ENCODE assay signal across 8 mouse cellular contexts in the genomic region with DNA sequence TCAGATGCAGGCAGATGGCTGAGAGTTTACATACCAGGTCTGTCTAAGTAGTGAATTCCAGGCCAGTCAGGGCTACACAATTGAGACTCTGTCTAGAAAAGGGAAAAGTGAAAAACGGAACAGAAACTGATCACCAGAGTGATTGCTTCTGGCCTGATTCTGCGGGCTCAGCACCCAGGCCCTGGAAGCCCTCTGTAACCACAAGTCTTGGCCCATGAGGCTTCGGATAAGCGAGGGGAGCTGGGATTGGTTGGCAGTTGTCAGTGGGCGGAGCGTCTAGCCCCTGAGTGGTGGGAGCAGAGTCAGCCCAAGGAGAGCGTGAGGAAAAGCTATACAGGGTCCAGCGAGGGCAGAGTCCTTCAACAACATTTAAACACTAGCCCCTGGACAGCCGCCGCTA. TPM values are rescaled to one million over a fixed set of nuclear protein-coding genes. Genes with fewer than 3 reads are reported as not detected.
DNase-seq lines count a peak whose midpoint lies in the region; ATAC-seq lines count a peak whose summit lies in the region.

No protein-coding gene starts in this region.

- H3K9me3 ChIP-seq in kidney, embryonic 14.5 days (ENCODE audit: control insufficient read depth, low read length) = no peaks in the 10 kb centered on the region
- H3K9me3 ChIP-seq in limb, embryonic 10.5 days (replicated peaks) = no peaks in the 10 kb centered on the region
- H3K9me3 ChIP-seq in midbrain, embryonic 16.5 days (replicated peaks; ENCODE audit: control insufficient read depth, low read length, poor library complexity, severe bottlenecking) = no peaks in the 10 kb centered on the region

- ATAC-seq in kidney, embryonic 14.5 days (ENCODE audit: low FRiP score, low TSS enrichment) = 0 out of 2 replicates have a peak, but pooled peaks have one; percentile 73
- peak; percentile 51; the same call in 1 of the 2 replicates for ATAC-seq in midbrain, embryonic 16.5 days

- no peaks in the 10 kb centered on the region for H3K36me3 ChIP-seq in kidney, embryonic 14.5 days (ENCODE audit: control insufficient read depth, insufficient read depth, low read length)
- H3K36me3 ChIP-seq in limb, embryonic 10.5 days = no peaks in the 10 kb centered on the region
- H3K36me3 ChIP-seq in midbrain, embryonic 16.5 days (ENCODE audit: control insufficient read depth, insufficient read depth, low read length) = no peaks in the 10 kb centered on the region

- no peak overlapping the region for H3K4me3 ChIP-seq in kidney, embryonic 14.5 days (ENCODE audit: low read length)
- peak overlapping the region; percentile 15 for H3K4me3 ChIP-seq in limb, embryonic 10.5 days
- H3K4me3 ChIP-seq in midbrain, embryonic 16.5 days (ENCODE audit: low read depth, low read length) = no peak overlapping the region

- no peak for DNase-seq in kidney, adult 11 months
- peak; percentile 55 for DNase-seq in brain, adult 2 months (ENCODE audit: low read depth, low spot score)
- peak; percentile 59 for DNase-seq in limb, embryonic 10.5 days (ENCODE audit: low spot score)
- no peak for DNase-seq in thymus, postnatal 36 days
- no peak for DNase-seq in urinary bladder, adult 18-20 months (ENCODE audit: low spot score in 2 of 2)
- no peak for DNase-seq in right cerebral cortex, postnatal 14 days

- peaks cover 14% of the 10 kb centered on the region; the same call in 1 of the 2 replicates for H3K4me1 ChIP-seq in kidney, embryonic 14.5 days (ENCODE audit: control insufficient read depth, insufficient read depth, low read length)
- peaks cover 17% of the 10 kb centered on the region for H3K4me1 ChIP-seq in limb, embryonic 10.5 days
- H3K4me1 ChIP-seq in midbrain, embryonic 16.5 days (ENCODE audit: control insufficient read depth, insufficient read depth, low read length) = peaks cover 3% of the 10 kb centered on the region

- H3K27me3 ChIP-seq in kidney, embryonic 14.5 days (ENCODE audit: control insufficient read depth, insufficient read depth, low read length) = no peaks in the 10 kb centered on the region; the same call in none of the 2 replicates
- H3K27me3 ChIP-seq in limb, embryonic 10.5 days (ENCODE audit: low read depth, poor library complexity, severe bottlenecking) = peaks cover 52% of the 10 kb centered on the region
- H3K27me3 ChIP-seq in midbrain, embryonic 16.5 days (ENCODE audit: control insufficient read depth, insufficient read depth, low read depth, low read length) = no peaks in the 10 kb centered on the region; the same call in 1 of the 2 replicates

- H3K9ac ChIP-seq in kidney, embryonic 14.5 days (ENCODE audit: low read depth, low read length) = no peak overlapping the region
- H3K9ac ChIP-seq in midbrain, embryonic 16.5 days (ENCODE audit: low read depth, low read length) = no peak overlapping the region

- 9% methylated on average over 10 of the region's 10 CpGs for WGBS in kidney, embryonic 14.5 days
- 9% methylated on average over 10 of the region's 10 CpGs for WGBS in limb, embryonic 10.5 days
- 10% methylated on average over 10 of the region's 10 CpGs for WGBS in midbrain, embryonic 16.5 days

- H3K4me2 ChIP-seq in kidney, embryonic 14.5 days (replicated peaks; ENCODE audit: low read depth, low read length) = peak overlapping the region; percentile 29
- 0 out of 2 replicates have a peak overlapping the region, but pooled peaks have one; percentile 8 for H3K4me2 ChIP-seq in midbrain, embryonic 16.5 days (ENCODE audit: low read length)

- H3K27ac ChIP-seq in kidney, embryonic 14.5 days (ENCODE audit: low read depth, low read length) = no peak overlapping the region
- H3K27ac ChIP-seq in limb, embryonic 10.5 days = peak overlapping the region; percentile 14; the same call in 1 of the 2 replicates
- no peak overlapping the region for H3K27ac ChIP-seq in midbrain, embryonic 16.5 days (ENCODE audit: low read length)

RNA-seq across cellular contexts. Expression of a gene that starts 9.9 kb away (rescaled TPM):
- 0.83 and 1.0 TPM in 2 replicates for polyA plus RNA-seq in kidney, embryonic 14.5 days (2014; fragmentation: Nextera tagmentation; extraction: Ambion mirVana)
- polyA plus RNA-seq in limb, embryonic 10.5 days (2016; fragmentation: Nextera tagmentation; extraction: Ambion mirVana) = not detected in 2 replicates
- 5.1 and 5.8 TPM in 2 replicates for polyA plus RNA-seq in midbrain, embryonic 16.5 days (2015; fragmentation: Nextera tagmentation; extraction: Ambion mirVana)

RNA-seq across cellular contexts. Expression of a gene that starts 11.0 kb away (rescaled TPM):
- polyA plus RNA-seq in kidney, embryonic 14.5 days (2014; fragmentation: Nextera tagmentation; extraction: Ambion mirVana) = 39.9 and 50.3 TPM in 2 replicates
- polyA plus RNA-seq in limb, embryonic 10.5 days (2016; fragmentation: Nextera tagmentation; extraction: Ambion mirVana) = 37.5 and 38.0 TPM in 2 replicates
- polyA plus RNA-seq in midbrain, embryonic 16.5 days (2015; fragmentation: Nextera tagmentation; extraction: Ambion mirVana) = 26.2 and 34.5 TPM in 2 replicates

RNA-seq across cellular contexts. Expression of a gene that starts 13.2 kb away (rescaled TPM):
- polyA plus RNA-seq in kidney, embryonic 14.5 days (2014; fragmentation: Nextera tagmentation; extraction: Ambion mirVana) = 0.83 and 1.4 TPM in 2 replicates
- 0.34 and 0.46 TPM in 2 replicates for polyA plus RNA-seq in limb, embryonic 10.5 days (2016; fragmentation: Nextera tagmentation; extraction: Ambion mirVana)
- polyA plus RNA-seq in midbrain, embryonic 16.5 days (2015; fragmentation: Nextera tagmentation; extraction: Ambion mirVana) = 1.0 and 1.6 TPM in 2 replicates

Comparison
In these comparisons a context has a peak if more than half of its experiments do, and no peak if none do; other contexts are left out.
1. DNase-seq: peak in brain, adult 2 months (single experiment) and limb, embryonic 10.5 days (single experiment); none in kidney, adult 11 months (single experiment), thymus, postnatal 36 days (0 of 2), urinary bladder, adult 18-20 months (0 of 2) and right cerebral cortex, postnatal 14 days (single experiment).